Mouse (Mus musculus) brain, embryonic 14.5 days (tissue): ENCODE results near the gene Arl13b.

Experiments
- CTCF ChIP-seq: fragments of 200-500 bp; IDR thresholded peaks from 2 replicates; pipeline ENCODE4 v1.5.1; 2012; ENCODE audit warnings: inconsistent platforms, mild to moderate bottlenecking, moderate library complexity, borderline replicate concordance; ENCODE audit not compliant: insufficient read depth, insufficient read length; ENCODE audit errors: extremely low read depth
- POLR2A ChIP-seq: fragments of 200-500 bp; IDR thresholded peaks from 2 replicates; pipeline ENCODE4 v1.6.1; 2012; ENCODE audit warnings: mild to moderate bottlenecking, inconsistent platforms, borderline replicate concordance; ENCODE audit not compliant: poor library complexity, insufficient read depth, insufficient read length, severe bottlenecking; ENCODE audit errors: extremely low read depth

DNA sequence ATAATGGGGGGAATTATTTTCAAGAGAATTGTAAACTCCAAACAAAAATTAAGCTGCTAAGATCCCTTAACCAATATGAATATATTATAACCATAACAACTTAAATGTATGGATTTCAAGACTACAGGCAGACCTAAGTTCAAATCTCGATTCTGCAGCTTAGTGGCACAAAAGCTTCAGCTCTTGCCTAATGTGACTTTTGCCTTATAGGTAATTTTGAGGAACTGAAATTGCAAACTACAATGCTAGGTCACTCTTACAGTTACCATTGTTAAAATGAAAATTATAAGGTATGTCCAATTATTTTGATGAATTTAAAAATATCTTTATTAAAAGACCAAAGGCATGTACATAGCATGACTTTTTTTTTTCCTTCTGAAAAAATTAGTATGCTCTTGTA, 50.2 kb downstream of the Arl13b start:
- TF ChIP-seq CTCF (no peak), POLR2A (no peak)
